Mouse (Mus musculus) spleen, adult 12 weeks (tissue): ENCODE results near the gene Clstn2.

Experiments
- DNase-seq: peaks from one replicate; pipeline ENCODE4 v3.0.0; 2022; ENCODE audit warnings: low spot score

Gene Clstn2

DNA sequence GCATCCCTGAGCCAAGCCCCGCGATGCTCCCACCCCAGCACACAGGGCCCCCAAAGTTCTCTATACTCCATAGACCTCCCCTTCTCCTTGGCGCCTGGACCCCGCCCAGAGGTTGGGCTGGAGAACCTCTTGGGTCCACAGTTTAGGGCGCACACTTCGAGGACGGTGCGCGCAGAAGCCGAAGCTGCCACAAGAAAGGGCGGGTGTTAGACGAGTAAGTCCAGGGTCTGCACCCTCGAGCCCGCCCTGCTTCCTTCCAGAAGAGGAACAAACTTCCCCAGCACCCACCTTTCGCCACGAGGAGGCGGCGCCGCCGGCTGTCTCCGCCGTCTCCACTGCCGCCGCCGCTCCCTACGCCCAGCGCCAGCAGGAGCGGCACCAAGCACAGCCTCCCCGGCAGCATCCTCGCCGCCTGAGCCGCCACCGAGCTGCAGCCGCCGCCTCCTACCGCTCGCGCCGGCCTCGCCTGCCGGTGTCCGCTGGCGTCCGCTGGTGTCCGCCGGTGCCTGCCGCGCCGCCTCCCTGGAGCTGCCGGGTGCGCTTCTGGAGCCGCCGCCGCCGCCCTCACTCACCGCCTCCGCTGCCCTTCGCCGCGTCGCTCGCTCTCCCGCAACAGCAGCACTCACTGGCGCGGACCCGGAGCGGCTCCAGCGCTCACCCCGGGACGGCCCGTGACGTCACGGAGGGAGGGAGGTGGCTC is at the start of gene Clstn2:
Gene Clstn2, minus strand, starts transcription at position 609 of the 700 bp plus-strand sequence.
- no peak for DNase-seq

DNA sequence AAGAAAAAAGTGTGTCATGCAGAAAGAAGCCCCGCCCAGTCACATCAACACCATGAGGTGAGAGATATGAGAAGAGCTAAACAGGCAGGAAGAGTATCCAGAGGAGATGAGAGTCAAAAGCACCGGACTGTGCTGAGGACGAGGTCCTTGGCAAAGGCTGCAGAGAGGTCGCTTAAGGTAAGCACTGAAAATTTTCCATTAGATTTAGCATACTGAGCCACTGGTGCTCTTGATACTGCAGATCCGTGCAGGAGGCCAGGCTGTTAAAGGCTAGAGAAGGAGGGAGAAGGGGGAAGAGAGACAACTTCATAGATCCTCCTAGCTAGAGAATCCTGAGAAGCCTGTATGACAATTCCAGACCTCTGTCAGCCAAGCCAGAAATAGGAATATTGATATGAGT is 34.8 kb upstream of the Clstn2 start:
- no peak for DNase-seq

DNA sequence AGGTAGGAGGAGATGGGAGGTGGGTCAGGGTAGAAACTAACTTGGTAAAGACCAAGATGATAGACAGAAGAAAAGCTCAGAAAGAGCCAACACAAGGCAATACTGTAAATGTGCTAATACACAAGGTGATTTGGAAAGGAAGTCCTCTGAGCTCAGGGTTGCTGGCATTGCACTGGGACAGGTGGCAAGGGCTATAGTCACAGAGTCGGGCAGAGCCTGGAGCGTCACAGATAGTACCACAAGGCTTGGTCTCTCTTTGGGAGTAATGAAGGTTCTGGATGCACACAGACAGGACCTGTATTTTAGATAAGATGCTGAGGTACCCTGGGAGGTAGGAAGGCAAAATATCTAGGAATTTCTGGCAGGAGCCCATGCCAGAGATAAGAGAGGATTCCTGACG is 28.7 kb upstream of the Clstn2 start:
- no peak for DNase-seq

DNA sequence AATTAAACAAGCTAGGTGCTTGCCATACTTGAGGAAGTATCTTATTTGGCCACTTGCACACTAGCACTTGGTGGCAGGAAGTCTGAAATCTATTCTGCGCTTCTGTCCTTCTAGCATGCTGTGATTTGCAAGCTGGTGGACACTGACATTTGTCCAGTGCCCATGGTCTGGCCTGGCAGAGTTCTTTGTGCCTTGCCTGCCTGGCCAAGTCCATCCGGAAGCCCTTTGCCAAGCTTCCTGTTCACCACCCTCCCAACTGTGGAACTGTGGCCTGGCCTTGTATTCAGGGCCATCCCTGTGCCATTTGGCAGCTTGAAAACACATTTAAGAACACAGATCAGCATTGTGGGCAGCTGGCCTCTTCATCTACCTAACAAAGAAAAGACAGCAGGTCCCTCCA is 24.3 kb upstream of the Clstn2 start:
- no peak for DNase-seq

DNA sequence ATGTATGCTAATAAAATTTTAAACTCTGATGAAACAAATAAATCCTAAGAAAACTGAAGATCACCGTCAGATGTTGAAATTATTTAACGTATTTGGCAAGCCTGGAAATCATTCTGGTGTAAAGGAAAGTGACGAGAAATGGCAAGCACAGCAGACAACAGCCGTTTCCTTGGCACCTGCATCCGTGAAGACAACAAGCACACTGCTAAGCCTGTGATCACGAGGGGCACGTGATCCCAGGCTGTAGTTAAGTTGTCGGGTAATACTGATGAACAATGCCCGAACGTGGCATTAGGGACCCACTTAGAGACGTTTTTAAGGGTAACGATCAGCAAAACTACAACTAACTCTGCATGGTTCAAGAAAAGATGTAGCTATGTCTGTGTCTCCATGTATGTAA is 18.4 kb upstream of the Clstn2 start:
- DNase-seq, result no peak

DNA sequence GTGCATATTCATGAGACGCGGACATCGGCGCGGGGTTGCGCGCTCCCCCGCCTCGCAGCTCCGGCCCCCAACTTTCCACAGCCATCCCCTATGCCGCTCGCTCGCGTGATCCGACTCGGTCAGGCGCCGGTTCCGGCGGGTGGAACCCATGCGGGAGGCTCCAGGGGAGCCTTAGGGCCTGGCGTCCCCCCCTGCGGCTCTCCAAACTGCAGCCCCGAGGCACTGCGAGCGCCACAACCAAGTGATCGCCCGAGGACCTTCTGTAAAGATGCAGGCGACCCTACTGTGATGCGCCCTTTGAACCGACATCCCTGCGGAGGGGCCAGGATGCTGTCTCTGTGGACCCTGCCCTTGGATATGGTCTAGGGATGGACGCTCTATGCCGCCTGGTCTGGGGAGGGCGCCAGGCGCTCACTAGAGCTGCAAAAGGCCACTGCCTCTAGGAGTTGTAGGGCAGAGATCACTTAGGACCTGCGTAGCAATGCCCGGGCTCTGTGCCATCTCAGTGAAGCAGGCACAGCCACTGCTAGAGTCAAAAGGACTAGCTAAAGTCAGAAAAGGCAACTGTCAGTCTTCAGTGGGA is 383 bp upstream of the Clstn2 start:
- DNase-seq, result no peak

DNA sequence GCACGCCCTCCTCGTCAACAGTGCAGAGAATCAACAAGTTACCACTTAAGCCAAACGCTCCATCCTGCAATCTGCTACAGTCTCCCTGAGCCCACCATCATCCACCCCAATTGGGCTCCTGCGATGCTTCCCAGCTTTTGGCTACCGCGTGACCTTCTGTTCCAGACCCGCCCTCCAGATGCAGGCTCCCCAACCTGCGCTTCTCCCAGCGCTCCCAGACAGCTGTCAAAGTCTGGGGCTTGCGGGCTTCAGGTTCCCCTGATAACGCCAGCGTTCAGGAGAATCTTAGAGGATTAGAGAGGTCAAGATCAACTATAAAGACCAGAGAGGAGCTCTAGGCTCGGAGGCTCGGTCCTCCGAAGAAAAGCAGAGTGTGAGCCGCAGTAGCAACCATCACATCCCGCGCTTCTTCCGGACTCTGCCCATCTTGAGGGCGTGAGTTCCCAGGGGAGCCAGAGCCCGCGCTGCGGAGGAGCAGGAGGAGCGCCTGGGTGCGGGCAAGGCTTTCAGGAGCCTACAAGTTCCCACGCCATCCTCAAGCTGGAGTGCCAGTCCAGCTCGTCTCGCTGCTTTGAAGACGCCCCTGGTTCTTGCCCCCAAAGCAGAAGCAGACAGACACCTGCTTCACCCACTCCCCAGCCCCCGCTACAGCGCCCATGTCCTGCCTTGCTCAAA is 946 bp downstream of the Clstn2 start:
- no peak for DNase-seq

DNA sequence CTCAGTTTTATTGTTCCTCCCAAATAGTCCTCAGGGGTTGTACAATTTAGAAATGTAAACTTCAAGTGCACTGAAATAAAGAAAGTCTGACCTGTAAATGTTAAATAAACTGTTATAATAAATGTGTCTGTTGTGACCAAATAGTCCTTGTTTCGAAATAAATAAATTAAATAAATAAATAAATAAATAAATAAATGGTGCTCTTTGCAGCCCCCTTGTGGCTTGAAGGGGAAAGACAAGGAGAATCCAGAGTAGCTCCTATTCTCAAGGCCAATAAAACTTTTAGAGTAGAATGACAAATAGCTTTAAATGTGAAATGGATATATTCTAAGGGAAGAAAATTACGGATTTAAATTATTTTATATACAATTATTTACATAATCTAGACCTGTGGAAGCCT is 2.3 kb downstream of the Clstn2 start:
- no peak for DNase-seq

DNA sequence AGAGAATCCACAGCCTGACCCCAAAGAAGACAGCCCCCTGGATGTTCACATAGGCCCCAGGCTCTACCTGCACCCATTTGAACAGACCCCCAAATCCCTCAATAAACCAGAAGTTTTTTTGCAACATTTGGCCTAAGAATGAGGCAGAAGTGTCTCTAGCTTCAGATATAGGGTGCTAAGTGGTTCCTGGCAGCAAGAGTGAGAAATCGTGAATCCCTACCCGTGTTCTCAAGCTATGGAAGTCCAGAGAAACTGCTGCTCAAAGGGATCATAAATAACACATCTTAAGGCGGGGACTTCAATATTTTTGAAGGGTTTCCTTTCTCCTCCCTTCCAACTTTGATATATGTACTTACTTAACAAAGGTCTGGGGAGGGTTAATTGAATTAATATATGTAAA is 7.4 kb downstream of the Clstn2 start:
- DNase-seq, result no peak

DNA sequence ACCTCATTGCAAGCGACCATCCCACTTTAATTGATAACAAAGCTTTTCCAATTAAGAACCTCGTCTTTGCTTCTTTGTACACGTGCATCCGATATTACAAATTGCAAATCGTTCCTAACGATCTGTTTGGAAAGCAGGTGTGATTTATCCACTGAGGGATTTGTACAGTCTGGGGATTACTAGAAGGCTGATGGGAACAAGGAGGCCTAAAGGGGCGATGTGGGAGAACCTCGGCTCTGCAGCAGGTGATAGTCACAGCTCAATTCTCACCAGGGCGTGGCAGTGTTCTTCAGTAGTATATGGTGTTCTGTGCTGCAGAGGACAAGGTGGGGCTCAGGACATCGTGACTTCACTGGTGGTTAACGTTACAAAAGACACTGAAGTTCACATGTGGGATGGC is 9.9 kb downstream of the Clstn2 start:
- DNase-seq, result no peak

DNA sequence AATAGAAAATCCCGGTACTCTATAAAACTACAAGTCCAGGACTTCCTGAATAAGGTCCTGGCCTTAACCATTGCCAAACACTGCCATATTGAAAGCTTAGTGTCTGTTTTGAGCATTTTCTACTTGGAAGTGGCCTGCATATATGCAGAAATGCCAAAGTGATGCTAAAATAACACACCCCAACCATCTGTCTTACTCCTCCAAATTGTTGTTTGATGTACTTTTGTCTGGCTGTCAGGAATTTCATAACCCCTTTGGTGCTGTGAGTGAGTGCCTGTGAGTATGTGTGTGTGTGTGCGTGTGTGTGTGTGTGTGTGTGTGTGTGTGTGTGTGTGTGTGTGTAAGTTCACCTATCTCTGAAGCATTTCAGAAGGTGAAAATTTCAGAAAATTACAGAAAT is 13.1 kb downstream of the Clstn2 start:
- no peak for DNase-seq

DNA sequence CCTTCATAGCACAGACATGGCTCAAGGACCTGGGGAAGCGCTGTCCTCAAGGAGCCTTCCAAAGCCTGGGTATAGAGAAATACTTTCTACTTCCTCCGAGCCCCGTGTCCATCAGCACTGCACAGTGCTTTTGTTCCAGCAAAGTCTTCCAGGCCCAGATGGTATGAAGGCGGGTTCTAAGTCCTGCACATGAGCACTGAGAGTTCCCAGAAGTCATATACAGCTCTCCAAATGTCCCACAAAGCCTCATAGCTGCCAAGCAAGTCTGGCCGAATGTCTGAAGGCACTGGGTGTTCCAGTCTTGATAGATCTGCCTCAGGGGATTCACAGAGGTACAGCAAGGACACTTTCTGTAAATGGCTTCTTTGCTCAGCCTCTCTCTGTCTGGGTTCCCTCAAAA is 14.3 kb downstream of the Clstn2 start:
- no peak for DNase-seq

DNA sequence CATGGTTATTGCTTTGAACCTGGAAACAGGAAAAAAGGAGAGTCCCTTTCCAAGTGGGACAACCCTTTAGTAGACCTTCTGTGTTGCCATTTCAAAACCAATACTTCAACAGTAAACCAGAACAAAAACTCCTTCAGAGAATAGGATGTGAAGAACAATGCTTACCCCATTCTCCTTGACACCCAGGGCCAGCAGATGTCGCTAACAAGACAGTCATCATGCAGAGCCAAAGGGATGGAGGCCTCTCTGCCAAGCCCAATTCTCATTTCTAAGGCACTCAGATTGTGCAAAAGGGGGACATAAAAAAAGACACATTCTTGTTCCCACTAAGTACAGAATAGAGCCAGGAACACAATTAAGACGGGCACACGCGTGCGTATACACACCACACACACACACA is 16.4 kb downstream of the Clstn2 start:
- DNase-seq, result no peak

DNA sequence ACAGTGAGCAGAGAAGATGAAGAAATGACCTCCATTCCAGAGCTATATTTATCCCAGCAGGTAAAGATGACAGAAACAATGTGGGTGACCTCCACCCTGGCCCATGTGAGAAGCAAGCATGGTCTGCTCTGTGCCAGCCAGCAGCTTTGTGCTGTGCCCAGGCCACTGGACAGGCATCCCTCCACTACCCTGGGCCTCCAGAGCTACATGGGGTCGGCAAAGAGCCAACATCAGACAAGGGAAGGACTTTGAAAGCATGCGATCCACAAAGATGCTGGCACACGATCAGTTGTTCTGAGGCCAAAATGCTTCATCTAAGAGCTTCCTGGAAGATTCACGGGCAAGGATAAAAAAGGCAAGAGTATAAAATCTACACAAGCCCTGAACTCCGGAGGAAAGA is 36.6 kb downstream of the Clstn2 start:
- DNase-seq, result no peak

DNA sequence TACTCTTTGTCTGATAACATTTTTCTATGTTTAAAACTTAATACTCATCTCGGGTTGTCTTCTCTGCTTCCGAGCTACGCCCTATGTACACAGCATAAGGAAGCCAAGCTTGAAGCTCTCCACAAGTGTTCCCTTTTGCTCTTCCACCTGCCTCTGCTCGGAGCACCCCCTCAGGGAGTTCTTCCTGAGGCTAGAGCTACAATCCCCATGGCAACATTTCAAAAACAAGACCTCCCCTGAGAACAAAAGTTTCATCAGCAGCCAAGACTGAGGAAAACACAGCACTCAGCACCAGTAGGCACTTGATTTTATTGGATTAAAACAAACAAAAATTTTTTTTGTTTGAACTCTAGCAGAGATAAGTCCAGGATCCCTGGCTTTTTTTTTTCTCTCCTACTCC is 37.3 kb downstream of the Clstn2 start:
- no peak for DNase-seq

DNA sequence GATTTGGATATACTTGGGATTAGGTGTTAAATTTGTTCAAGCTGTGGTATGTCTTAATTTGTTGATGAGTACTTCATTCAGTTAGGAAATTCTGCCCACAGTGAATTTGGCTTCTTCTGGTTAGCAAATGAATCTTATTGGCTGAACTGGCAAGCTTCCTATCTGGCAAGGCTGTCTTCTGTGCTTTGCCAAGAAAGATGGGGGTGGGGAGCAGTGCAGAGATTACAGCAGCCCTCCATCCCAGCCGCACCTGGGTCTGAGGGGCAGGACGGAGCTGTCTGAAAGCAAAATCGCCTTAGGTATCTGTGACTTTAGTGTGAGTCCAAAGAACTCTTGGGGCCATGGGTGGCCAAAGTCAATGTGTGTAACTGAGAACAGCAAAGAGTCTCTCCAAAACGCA is 40.9 kb downstream of the Clstn2 start:
- DNase-seq, result no peak

DNA sequence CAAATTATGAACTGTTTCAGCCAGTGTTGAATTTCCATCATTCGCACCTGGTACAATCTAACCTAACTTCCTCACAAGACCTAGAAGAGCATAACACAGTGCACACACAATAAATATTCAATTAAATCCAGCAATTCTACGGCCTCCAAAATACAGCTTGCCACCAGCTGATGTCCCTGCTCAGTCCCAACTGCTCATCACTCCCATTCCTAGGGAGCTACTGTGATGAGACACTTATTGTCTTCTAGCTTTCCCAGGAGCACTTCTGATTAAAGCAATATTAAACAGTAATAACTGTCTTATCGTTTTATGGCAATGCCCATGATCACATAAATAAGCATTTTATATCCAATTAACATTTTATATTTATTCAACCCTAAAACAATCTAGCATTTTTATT is 55.6 kb downstream of the Clstn2 start:
- DNase-seq, result no peak

DNA sequence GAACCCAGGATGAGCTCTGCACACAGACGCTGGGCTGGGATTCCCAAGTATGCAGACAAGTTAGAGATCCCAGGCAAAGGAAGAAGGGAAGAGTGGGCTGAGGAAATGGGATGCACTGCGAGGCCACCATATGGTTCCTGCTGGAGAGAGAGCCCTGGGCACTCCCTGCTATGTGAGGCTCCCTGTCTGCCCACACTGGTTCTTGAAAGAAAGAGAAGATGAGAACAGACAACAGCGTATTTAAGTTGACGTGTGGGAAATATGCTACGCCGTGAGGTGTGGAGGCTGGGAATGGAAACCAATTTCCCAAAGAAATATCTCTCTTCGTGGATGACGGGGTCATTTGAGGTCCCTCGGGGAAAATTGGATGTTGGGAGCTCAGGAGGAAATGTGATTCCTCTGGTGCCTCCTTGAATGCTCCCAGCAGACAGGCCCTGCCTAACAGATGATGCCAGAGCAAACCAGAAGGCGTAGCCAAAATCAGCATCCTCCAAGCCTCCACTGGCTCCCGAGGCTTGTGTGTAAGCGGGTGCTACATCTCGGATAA is 58.1 kb downstream of the Clstn2 start:
- DNase-seq, result no peak

DNA sequence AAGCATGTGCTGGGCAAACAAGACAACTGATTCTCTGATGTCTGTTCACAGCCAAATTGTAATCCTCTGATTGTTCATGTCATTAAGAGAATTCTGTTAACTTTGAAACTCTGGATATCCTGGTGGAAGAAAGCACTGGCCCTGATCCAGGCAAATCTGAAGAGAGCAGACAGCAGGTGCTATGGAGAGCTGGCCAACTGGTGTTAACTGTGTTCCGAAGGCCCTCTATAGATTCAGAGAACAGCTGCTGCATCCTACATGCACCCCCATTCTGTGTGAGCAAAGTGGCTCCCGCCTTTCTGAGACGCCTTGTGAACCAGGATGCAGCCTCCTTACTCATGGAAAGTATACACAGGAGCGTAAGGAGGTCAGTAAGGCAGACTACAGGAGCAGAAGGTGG is 66.3 kb downstream of the Clstn2 start:
- no peak for DNase-seq

DNA sequence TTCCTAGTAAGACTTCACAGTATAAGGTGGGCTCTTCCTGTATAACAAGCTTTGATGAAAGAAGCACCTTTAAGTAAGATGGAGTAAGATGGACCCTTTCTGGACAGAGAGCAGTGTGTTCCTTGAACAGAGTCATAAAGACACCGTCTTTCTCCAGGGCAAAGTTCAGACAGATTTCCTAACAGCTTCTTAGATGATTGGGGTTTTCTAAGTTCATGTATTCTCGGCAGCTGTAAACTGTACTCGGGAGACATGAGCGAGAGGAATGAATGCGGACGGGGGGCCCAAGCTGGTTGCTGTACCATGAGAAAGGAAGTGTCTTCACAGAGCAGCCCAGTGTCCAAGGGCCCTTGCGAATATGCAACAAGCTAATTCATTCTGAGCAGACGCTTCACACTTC is 75.5 kb downstream of the Clstn2 start:
- no peak for DNase-seq

DNA sequence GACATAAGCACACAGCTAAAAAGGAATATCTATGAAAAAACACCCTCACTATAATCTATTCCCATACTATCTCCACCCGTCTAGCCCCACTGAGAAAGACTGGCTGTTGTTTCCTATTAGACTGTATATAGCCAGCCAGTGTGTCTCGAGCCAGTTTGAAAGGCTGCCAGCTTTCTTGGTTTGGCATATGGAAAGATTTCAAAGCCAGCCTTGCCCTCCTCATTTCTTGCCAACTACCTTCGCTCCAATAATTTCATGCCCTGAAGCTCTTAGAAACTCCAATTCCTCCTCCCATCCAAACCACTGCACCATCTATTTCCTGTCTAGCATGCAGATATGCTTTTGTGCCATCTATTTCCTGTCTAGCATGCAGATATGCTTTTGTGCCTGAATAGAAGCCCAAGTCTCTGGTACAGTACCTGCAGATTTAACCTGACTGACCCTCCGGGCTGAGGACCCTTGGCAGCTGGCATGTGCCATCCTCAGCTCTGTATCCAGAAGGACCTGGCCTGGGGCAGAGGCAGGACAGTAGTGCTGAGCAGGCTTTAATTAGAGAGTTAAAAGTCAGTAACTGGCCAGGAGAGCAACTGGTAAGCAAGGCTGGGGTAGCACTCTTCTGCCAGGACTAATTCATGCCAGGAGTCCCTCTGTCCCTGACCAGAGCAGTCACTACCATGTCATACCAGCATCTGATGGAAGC is 76.4 kb downstream of the Clstn2 start:
- no peak for DNase-seq

DNA sequence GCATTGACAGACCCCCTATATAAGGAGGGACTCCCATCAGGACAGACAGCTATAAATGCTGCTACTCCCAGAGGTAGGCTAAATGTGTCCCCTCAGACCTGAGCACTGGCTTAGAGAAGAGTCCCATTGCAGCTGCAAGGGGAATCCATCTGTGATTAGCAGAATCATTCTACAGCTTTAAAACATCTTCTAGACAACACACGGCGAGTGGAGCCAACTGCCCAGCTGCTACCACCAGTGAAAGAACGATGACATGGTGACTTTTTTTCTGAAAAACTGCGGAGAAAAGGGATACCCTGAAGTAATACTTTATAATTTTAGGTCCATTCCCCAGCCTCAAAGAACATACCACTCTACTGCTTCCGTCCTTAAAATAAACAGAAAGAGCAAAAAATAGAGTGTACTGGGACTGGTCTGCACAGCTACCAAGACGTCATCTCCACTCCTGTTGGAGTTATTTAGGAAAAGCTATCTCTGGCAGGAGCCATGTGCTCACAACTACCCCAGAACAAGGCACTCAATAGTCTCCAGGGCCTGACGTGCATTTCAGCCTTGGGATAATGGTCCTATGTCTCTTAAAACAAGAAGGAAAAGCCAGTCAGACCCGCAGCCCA is 79.1 kb downstream of the Clstn2 start:
- DNase-seq, result no peak
